Mouse (Mus musculus): ENCODE data around the gene Sycp2l. TPM values are rescaled to one million over a fixed set of nuclear protein-coding genes. Genes with fewer than 3 reads are reported as not detected.
A peak's percentile ranks its signal among the peaks of the same experiment; 100 is the strongest.

Sycp2l gene
- total RNA-seq (2021): not detected
- long read RNA-seq, experiment 1: 0 reads
- long read RNA-seq, experiment 2: 0 reads

DNA sequence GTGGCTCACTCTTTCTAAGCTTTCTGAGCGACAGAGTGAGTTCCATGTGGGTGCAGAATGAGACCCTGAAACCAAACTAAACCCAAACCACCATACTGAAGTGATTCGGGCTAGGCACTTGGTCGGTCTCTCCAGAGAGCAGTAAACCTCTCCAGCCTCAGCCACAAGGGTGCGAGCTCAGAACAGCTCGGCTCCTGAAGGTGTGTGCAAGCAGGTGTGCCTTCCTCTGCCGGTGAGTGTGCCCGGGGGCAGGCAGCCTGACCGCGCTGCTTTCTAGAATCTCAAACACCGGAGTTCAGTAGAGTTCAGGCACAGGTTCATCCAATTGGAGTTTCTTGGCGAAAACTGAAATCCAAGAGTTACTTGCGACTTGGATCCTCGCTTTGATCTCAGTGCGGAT is at the start of gene Sycp2l:
Sycp2l (plus strand) TSS at position 368 of the 400 bp plus-strand sequence.
- no peak for DNase-seq (ENCODE audit: low spot score in 2 of 2)

DNA sequence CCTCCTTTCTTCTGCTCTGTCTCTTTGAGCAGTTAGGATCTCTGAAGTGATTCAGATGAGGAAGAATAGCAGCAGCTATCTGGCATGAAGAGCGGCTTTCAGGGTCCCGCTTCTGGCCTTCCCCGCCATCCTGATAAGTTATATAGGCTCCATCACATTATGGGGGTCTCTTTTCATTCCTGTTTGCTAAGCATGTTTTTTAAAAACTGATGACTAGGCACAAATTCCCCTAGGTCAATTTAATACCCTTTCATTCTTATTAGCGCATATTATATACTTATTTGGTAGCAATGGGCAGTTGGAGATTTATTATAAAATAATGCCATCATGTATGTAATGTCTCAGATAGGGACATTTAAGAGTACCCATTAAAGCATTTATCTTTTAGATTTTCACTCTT is 46.5 kb upstream of the Sycp2l start:
- no peak for DNase-seq (ENCODE audit: low spot score in 2 of 2)

DNA sequence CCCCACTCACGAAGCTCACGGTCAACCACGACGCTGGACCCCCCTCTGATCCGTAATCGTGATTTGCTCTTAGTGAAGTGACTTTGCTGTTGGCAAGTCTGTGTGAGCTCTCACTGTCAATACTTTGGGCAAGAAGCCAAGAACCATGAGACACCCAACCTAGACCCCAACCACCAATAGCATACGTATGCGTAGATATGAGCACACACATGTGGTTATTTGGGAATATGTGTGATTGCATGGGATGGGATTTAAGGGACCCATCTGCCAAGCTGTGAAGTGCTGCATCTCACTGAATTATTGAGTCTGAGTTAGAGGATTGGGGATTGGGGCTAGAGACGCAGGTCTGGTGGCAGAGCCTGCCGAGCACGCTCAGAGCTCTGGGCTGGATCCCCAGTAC is 42.5 kb upstream of the Sycp2l start:
- no peak for DNase-seq (ENCODE audit: low spot score in 2 of 2)

DNA sequence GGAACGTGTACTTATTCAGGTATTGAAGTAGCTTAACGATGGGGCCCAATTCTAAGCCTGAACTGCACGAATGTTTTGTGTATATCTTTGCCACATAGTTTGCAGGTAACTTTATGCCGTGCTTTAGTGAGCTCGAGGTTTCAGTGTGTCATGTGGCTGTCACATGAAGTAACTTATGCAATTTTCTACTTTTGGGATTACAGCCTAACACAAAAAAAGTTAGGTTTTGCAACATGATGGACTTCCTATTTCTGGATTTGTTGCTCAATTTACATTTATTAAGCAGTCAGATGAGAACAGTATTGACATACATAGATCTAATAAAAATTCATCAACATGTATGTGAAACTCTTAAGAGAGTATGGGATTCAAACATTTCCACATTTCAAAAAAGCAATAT is 40.3 kb upstream of the Sycp2l start:
- DNase-seq (ENCODE audit: low spot score in 2 of 2): no peak

DNA sequence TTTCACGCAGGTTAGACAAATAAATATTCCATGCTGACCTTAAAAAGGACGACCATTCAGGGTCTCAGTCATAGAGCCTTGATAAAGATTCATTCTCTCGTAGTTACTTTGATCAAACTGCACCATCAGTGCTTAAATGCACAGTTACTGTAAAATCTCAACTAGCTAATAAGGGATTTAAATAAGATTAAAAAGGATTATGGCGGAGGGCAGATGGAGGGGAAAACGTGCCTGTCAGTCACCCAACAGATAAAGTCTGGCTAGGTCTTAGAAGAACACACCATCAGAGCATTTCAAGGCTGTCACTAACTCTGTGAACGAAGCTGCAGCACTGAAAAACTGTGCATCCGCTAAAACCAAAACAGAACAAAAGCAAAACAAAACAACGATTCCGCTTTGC is 36.2 kb upstream of the Sycp2l start:
- no peak for DNase-seq (ENCODE audit: low spot score in 2 of 2)

DNA sequence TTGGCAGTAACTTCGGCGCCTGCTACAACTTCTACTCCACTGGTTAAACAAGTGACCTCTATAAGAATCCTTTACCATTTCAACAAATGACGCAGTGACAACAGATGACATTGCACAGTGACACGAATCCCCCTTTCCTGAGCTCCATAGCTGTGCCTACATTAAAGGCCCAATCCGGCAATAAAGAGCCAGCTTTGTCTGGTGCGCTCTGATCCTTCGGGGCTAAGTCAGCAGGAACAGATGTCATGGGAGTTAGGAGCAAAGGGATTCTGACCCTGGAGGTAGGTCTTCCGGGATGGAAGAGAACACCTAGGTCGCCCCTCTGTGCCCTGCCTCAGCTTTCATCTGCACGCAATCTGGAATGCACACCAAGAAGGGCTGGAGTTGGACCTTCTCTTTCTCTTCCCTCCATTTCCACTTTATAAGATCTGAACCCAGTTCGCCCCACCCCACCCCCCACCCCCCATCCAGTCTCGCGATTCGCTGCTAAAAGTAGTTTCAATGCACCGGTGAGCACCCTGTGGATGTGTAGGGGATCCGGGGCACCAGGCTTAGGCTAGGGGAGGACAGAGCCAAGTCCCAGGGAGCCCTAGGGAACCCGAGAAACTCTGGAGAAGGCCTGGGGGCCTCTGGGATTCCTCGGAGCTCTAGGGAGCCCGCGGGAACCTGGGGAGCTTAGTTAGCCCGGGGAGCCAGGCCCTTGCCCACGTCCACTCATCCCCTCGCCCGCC is 35.3 kb upstream of the Sycp2l start:
- no peak for DNase-seq (ENCODE audit: low spot score in 2 of 2)

DNA sequence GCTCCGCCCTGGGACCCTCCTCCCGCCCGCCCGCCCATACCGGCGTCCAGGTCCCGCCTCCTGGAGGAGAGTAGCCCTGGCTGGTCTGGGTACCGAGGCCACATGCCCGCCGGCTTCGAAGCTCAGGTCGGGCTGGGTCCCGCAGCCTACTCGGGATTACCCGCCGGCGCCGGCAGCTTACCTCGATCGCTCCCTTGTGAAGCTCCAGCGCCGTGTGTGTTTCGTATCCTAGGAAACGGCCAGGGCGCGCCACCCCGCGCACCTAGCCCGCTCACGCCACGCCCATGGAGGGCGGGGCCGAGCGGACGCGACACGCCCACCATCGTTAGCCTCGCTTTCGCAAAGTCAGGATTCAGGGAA is 34.7 kb upstream of the Sycp2l start, which contains the start of gene Mak:
Mak (minus strand) TSS at position 286 of the 360 bp plus-strand sequence.
- peak; percentile 8 to 25 for DNase-seq (ENCODE audit: low spot score in 2 of 2)

DNA sequence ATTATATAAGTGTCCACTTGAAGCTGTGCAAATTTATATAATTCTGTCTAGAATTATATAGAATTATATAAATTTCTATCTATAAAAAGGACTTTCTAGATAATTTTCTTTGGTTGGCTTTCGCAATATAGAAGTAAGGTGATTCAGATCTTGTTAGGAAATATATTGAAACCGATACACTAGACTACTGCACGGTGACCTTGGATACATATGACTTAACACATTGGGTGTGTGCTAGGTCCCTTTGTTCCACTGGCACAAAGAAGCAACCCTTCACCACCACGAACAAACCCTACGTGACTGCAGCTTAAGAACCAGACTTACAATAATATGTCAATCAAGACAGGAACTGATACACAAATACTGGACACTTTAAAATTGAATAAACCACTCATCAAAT is 34.2 kb upstream of the Sycp2l start:
- no peak for DNase-seq (ENCODE audit: low spot score in 2 of 2)

DNA sequence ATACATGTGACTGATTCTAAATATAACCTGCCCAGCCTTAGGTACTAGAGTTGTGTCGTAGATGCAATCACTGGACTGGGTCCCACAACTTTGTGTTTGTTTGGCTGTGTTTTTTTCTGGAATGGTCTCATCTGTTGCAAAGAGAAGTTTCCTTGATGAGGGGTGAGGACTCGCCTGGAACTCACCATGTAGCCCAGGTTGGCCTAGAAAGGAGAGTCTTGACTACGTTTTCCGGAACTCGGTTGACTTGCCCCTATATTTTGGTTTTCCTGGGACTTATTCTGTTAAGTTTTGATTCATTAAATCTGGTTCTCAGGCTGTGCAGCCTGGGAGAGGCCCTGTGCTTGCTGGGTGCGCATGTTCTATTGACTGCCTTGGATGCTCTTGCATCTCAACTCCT is 33.4 kb upstream of the Sycp2l start:
- DNase-seq (ENCODE audit: low spot score in 2 of 2): no peak

DNA sequence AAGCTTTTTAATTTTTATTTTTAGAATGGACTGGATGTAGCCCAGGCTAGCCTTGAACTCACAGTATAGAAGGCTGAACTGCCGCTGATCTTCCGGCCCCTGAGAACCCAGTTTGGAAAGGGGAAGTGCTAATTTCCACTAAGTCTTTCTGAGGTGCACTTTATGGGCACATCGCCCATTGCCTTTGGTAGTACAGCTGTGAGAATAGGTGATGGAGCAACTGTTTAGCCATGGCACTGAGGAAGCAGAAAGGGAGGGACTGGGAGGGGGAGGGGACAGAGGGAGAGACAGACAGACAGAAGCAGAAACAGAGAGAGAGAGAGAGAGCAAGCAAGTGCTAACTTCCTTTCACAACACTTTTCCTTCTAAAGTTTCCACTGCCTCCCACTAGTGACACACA is 29.6 kb upstream of the Sycp2l start:
- no peak for DNase-seq (ENCODE audit: low spot score in 2 of 2)

DNA sequence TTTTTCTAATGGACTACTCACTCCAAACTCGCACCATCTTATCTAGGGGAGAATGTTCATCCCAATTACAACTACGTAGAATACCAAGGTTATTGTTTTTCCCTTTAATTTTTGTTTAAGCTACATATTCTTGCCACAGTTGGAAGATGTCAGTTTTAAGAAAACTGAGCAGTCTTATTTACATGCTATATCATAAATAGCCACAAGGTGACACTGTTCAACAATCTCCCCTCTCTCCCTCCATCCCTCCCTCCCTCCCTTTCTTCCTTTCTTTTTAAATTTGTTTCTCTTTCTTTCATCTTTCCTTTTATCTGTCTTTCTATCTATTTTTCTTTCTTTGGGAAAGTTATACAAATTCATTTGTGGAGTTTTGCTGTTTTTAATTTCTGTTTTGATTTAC is 29.0 kb upstream of the Sycp2l start:
- no peak for DNase-seq (ENCODE audit: low spot score in 2 of 2)

DNA sequence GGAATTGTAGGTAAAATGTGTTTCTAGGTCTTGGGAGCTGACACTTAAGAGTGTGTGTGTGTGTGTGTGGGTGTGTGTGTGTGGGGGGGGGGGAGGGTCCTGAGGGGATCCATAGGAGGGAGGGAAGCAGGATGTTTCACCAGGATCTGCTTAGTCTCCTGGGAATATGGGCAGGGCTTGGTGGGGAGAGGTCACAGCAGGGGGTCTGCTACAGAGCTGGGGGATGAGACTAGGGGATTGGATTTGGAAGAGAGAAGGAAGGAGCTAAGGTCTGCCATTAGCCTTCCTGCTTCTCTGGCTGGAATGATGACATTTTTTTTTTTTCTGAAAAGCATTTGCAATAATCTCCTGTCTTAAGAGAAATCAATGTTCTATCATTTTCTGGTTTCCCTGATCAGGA is 25.4 kb upstream of the Sycp2l start:
- no peak for DNase-seq (ENCODE audit: low spot score in 2 of 2)

DNA sequence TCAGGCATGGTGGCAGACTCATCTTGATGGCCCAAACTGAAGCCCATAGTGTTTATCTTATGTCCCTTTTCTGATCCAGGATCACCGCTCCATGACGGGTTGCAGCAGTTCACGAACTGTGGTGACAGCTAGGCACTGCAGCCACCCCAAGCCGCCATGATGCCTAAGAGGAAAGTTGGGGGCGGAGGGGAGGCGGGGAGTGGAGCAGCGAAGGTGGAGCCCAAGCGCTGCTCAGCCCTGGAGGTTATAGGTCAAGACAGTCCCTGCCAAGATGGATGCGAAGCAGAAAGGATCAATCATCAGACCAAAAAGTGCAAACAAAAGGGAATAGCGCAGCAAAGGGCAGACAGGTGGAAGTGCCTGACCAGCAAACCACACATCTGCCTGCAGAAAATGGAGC is 22.8 kb upstream of the Sycp2l start:
- DNase-seq (ENCODE audit: low spot score in 2 of 2): no peak

DNA sequence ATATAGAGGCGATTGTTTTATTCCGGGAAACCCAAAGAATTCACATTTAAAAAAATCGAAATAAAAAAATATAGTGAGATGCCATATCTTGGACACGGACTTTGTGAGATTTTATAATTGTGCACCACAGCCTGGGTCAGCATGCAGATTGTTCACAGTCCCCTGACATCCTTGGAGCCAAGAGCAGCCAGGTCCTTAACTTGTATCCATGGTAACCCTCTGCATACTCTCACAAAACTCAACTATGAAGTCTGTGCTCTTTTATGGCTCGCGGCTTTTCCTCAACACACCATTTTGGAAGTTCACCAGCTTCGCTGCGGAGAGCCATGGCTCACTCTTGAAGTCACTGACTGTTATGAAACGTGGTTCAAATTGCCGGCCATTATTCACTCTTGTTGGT is 19.9 kb upstream of the Sycp2l start:
- DNase-seq (ENCODE audit: low spot score in 2 of 2): no peak

DNA sequence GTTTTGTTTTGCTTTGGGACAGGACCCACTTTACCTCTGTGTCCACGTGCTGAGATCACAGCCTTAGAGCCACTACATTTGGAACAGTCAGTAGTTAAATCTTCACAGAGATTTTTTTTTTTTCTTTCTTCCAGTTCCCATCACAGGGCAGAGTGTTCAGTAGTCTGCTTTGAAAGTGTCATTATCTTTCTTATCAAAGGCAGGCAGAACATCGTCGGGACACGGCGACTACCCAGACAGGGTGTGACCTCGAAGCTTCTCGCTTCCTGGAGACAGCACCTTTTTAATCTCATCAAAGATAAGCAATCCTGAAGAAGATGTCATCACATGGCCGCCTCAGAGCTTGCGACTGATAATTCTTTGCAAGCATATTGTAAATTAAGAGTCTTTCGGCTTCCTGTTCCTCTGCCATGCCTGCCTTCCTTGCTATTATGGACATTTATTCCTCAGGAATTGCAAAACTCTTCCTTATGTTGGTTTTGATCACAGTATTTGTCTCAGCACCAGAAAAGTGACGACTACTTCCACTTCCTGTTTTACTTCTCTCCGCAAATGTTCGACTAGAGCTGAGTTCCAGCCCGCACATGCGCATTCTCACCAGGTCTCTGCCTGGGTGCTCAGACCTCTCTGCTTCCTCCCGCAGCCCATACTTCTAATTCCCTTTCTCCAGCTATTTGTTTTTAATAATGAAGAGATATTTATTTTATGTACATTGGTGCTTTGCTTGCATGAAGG is 16.6 kb upstream of the Sycp2l start:
- DNase-seq (ENCODE audit: low spot score in 2 of 2): no peak

DNA sequence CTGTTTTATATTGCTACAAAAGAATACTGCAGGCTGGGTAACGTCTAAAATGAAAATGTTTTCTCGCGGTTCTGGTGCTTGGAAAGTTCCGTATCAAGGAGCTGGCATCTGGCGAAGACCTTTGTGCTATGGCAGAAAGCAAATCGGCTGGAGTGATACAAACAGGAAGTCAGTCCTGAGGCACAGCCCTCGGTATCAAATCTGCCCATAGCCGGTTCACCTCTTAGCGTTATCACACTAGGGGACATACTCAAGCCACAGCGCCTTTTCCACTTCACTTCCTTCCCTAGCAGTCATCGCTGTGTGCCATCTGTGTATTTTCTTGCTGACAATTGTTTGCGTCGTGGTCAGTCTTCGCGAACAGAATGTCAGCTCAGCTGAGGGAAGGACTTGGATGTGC is 15.8 kb upstream of the Sycp2l start:
- DNase-seq (ENCODE audit: low spot score in 2 of 2): no peak

DNA sequence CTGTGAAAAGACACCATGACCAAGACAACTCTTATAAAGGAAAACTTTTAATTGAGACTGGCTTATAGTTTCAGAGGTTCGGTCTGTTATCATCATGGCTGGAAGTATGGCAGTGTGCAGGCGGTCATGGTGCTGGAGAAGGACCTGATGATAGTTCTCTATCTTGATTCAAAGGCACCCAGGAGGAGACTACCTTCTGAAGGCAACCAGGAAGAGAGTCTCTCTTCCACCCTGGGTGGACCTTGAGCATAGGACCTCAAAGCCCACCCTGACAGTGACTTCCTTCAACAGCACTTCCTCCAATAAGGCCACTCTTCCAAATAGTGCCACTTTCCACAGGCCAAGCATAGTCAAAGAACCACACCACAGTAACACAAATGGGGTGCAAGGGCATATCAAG is 14.1 kb upstream of the Sycp2l start:
- no peak for DNase-seq (ENCODE audit: low spot score in 2 of 2)

DNA sequence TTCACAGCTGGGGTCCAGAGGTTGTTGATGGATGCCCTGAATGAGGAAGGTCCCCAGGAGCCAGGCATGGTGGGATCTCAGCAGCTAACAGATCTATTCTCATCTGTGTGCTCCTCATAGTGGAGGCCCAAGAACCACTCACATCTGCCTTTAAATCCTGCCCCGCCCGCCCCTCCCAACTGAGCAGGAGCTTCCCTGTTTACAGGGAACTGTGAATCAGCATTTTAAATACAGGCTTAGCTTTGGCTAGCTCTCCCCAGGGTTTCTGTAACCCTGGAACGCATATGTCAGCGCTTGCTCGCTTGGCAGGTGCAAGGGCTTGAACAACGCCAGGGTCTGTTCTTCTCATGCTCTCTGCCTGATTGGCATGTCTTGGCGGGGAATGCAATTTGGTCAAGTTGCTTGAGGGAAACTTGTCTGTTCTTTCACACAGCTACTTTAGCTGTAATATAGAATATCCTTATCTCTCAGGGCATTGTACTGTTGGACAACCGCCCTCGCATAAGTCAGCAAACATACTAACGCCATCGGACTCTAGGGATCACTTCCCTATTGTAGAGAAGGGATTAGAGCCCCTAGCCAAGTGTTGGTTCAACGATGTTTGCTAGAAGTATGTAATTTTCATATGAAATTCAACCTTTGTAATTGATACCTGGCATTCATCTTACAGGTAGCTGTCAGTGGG is 10.1 kb upstream of the Sycp2l start:
- no peak for DNase-seq (ENCODE audit: low spot score in 2 of 2)

DNA sequence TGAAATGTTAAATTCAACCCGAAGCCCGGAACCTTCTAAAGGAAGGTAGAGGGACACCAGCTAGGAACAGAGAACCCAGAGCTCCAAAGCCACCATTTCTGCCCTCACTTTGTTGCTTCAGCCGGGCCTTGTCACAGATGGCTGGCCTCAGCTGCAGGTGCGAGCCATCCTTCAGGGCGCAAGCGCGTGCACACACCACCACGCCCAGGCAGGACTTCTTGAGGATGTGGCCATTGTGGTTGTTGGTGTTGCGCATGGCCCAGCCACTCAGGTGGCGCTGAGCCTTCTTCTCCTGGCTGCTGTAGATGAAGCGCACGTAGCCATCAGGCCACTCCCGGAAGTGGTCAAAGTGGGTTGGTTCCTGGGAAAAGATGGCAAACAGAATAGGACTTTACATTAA is 8.6 kb upstream of the Sycp2l start:
- DNase-seq (ENCODE audit: low spot score in 2 of 2): no peak

DNA sequence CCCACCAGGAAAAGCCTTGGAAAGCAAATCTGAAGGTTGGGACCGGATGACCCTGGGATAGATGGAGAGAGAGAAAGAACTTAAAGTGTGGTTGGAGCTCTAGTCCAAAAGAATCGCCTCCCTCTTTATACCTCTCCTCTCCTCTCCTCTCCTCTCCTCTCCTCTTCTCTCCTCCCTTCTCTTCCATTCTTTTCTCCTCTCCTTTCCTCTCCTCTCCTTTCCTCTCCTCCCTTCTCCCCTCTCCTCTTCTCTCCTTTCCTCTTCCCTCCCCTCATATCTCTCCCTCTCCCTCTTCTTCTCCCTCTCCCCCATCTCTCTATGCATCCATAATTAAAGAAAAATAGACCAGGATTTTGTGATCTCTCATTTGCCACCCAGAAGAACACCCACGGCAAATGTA is 3.2 kb upstream of the Sycp2l start, which contains the start of gene Gcm2:
Gcm2 (minus strand) TSS at position 101 of the 400 bp plus-strand sequence.
- DNase-seq (ENCODE audit: low spot score in 2 of 2): no peak

DNA sequence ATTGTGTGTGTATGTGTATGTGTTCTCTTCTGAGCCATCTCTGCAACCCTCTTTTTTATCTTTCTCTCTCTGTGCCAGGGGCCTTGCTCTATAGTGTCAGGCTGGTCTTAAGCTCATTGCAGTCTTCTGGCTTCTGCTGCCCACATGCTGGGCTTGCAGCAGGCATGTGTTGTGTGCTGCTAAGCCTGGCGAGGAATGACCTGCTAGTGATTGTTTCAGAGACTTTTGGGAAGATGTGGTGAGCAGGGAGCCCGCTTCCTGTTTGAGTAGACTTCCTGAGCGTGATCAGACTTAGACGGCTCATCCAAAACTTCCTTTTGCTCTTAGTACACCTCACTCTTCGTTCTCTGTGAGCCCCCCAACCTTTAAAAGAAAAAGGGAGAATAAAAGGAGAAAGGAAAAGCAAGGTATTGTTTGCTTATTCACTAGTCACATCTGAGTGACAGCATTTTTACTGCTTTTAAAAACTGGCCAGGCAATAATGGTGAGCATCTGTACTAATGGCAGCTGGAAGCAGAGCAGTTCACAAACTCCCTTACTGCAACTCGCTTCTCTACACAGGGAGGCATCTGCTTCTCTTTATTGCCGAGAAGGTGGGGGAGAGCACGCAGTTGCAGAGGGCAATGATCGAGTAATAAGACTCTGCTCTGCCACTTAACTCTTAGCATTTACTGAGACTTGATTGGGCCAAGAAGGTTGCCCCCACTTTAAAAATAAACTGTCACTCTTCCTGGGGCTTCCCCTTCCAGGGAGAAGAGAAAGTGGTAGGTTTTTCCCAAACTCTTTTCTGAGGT is 5.2 kb downstream of the Sycp2l start:
- no peak for DNase-seq (ENCODE audit: low spot score in 2 of 2)

All from adrenal gland, postnatal 4 days (tissue).